Mouse (Mus musculus) naive thymus-derived CD4-positive, alpha-beta T cell, adult 2 months (primary cell): ENCODE data around the gene Cflar.

Source experiments
- DNase-seq: peaks from one replicate; pipeline ENCODE4 v3.0.0-alpha.2; 2011; ENCODE audit warnings: low read depth

Gene Cflar

DNA sequence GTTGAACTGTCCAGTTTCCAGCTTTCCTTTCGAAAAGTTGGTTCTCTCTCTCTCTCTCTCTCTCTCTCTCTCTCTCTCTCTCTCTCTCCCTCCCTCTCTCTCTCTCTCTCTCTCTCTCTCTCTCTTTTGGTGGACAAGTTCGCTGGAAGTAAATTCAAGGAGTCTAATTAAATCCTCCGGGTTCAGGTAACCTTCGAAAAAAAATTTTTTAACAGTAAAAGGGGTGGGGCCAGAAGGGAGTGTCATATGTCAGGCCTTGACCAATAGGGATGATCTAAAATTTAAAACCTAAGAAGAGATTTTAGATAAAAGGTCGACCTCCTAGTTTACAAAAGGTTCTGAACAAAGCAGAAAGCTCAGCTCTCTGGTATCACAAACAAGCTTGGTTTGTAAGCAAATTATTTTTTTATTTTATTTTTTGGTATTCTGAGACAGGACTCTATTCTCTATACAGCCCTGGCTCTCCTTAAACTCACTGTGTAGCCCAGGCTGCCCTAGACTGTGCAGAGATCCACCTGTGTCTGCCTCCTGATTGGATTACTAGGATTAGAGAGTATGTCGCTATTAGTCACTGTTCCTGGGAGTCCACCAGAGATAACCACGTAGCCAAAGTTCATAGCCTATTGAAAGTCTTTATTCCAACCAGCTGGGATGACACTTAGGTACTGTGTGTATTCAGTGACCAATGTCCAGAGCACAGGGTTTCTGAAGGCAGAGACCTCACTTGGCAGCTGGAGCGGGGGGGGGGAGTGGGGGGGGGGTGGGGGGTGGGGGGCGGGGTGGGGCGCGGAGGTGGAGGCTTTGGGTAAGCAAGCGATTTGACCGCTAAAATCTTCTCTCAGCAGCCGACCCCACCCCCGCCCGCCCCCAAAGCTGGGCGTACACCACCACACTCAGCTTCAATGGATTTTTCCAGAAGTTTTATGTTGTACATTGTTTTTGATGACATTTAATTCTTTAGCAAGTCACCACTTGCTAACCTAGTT is 1.1 kb downstream of the Cflar start:
- peak; percentile 86 for DNase-seq

DNA sequence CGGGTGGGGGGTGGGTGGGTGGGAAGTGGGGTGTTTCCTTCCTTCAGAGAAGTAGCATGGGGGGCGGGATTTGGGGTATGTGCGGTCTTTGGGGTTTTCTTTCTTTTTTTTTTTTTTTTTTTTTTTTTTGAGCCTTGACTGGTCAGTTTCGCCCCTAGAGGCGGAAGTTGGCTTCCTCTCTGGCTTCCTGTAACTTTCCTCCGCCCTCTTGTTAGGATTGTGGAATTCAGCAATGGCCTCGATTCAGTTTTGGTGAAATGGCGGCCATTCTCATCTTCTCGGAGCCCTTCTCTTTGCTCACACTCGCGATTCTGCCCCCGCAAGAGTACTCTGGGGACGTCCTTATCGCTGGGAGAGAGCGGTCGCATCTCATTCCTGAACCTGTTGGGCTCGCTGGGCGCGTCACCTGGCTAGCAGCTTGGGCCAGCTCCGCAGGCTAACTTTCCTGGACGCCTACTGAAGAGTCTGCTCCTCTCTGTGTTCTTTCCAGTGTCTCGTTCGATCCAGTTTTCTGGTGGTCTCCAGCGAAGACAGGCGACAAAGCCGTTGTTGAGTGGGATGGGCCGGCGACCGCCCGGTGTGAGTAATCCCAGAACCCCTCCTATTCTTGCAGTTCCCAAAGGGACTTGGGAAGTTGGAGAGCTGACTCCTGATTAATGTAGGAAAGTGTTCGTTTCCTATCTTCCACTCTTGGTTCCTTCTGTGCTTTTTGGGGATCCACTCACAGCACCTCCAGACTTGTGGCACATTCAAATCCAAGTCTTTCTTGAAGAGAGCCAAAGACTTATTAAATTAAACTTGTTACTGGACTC is 2.0 kb downstream of the Cflar start:
- peak; percentile 64 for DNase-seq

DNA sequence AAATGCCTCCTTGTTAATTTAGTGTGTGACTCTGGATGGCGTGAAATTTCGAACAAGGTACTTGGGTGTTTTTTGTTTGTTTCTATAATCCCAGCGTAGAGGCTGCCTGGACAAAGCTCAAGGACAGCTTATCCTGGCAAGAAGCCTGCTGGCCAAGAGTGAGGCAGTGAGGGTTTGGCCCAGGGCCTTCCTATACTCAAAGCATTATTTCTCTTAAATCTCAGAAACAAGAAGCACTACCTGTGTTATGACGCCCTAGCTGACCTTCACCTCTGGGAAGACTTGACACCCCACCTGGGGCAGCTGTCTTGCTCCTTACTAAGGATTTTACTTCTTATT is 2.6 kb downstream of the Cflar start:
- DNase-seq = no peak

DNA sequence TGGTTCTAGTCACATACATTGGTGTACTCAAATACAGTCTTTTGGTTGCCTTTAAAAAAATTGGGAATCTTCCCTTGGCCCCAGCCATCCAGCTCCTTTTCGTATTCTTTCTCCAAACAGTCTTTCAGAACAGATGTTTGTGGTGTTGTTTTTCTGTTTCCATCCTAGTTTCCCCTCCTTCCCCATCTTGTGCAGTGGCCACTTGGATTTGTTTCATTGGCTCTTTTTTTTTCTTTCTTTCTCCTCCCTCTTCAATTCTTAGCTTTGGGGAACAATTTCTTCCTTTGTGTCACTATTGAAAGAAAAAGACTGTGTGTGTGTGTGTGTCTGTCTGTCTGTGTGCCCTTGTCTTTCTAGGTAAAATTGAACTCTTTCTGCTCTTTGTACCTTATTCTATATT is 3.1 kb downstream of the Cflar start:
- no peak for DNase-seq

DNA sequence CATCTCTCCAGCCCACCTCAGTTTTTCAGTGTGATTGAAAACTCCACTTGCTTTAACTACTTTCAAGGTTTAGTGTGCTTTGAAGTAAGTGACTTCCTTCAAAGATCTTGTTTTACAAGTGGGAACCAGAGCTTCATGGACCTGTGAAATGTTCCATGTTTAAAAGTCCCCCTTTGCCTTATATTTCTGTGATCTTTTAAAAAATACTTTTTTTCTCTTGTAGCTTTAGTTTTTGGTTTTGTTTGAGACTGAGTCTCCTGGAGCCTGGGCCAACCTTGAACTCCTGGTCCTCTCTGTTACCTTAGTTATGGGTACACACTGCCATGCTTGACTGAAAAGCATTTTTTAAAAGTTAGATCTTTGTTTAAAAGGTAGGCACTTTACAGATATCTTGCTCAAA is 4.2 kb downstream of the Cflar start:
- peak; percentile 56 for DNase-seq

DNA sequence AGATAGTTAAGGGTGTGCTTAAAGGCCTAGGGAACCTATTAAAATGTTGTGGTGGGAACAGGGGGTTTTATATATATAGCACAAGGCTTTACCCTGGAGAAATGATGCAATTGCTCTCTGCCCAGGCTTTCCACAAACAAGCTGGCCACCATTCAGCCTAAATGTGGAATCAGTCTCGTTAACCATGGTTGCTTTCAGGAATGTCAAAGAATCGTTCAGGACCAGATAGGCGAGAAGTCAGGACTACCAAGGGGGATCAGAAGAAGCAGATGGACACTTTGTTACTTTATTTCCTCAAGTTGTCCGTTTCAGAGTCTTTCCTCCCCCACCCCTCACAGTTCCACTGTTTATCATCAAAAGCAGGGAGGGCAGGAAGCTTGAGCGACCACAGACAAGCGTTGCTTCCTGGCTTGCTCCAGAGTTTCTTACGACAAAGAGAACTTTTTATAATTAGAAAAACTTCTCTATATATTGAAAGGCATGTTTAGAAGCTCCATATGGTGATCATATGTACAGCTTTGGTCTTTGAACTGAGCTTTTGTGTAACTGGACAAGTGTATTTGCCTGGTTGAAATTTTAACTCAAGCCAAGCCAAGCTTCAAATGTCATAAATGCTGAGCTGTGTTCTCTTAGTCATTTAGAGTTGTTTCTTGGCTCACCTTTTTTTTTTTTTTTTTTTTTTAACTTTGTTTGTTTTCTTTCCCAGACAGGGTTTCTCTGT is 5.0 kb downstream of the Cflar start:
- DNase-seq = peak; percentile 62

DNA sequence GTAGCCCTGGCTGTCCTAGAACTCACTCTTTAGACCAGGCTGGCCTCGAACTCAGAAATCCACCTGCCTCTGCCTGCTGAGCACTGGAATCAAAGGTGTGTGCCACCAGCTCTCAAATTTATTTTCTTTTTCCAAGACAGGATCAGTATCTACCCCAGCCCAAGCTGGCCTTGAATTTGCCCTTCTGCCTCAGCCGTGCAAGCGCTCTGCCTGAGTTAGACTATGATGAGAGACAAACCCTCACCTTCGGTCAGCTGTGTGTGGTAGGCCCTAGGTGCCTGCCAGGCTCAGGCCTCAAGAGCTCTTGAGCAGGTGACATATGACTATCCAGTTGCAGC is 5.5 kb downstream of the Cflar start:
- DNase-seq = peak; percentile 25

DNA sequence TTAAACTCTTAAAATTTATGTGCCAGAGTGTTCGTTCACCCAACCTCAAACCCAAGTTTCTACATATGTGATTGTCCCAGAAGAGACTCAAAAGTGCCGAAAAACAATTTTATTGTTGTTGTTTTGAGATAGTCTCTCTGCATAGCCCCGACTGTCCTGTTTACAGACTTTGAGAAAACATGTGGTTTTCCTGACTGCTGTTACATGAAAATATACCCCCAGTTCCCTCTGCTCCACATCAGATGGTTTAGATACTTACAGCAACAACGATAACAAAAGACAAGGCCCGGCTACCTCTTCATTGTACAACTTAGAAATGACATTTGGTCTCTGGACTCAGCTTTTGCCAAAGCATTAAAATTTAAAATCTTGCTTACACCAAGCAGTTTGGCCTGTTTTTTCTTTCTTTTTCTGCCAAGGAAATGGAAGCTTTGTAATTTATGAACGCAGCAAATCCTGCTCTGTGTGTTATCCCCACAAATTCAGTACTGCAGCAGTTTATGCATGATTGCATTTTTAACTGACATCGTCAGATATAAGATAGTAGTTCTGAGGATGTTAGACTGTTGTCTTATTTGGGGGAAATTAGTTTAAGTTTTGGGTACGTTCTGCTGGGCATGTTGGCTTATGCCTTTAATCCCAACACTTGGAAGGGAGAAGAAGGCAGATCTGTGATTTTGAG is 6.4 kb downstream of the Cflar start:
- peak; percentile 17 for DNase-seq

DNA sequence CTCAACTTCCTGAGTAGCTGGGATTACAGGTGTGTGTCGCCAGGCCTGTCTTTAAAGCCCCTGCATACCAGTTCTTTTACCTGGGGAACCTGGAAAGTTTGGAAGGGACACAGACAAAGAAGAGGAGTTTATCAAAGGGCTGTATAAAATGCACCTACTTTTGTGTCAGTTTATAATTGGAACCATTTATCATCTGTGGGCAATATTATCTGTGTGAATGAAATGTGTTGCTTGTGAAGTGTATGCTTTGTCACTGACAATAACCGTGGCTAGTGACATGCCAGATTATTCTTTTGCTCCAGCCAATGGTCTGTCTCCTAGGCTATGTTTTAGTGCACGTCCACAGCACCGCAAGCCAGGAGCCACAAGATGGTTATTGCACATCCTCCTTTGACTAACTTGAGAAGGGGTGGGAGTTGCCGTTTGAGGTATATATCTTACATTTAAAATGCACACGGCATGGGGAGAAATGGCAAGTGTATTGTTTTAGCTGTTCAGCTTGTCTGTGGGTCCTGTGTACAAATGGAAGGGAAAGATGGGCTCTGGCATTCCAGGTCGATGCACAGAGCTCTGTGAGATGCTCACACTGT is 8.1 kb downstream of the Cflar start:
- DNase-seq = peak; percentile 51

DNA sequence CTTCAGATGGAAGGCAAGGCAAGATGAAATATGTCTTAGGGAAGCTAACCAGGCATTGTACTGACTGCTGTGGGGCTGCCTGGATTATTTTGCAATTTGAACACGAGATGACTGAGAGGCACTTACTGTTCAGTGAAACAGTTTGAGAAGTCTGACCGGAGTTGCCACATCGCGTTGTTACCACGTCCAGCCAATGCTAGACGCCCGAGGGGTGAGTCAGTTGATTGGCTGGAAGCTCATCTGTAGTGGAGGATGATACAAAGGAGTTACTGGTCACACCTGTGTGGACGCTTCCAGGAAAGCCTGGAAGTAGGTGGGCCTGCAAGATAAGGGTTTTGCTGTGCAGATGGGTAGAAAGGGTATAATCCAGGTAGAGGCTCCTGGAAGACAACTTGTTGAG is 8.8 kb downstream of the Cflar start:
- DNase-seq = peak; percentile 30

DNA sequence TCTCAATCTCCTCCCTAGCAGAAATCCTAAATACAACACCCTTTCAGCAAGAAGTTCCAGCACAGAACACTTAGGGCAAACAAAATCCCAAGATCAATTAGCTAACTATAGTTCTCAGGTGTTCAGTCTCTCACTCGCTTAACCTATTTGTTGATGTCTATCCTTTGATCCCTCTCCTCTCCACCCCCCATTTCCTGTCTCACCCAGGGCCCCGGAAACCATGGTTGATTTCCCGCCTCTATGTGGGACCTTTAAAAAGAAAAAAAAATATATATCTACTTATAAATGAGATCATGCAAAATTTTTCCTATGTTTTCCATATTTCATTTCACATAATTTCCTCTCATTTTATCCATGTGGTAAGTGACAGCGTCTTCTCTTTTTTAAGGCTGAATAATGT is 9.7 kb downstream of the Cflar start:
- peak; percentile 78 for DNase-seq

DNA sequence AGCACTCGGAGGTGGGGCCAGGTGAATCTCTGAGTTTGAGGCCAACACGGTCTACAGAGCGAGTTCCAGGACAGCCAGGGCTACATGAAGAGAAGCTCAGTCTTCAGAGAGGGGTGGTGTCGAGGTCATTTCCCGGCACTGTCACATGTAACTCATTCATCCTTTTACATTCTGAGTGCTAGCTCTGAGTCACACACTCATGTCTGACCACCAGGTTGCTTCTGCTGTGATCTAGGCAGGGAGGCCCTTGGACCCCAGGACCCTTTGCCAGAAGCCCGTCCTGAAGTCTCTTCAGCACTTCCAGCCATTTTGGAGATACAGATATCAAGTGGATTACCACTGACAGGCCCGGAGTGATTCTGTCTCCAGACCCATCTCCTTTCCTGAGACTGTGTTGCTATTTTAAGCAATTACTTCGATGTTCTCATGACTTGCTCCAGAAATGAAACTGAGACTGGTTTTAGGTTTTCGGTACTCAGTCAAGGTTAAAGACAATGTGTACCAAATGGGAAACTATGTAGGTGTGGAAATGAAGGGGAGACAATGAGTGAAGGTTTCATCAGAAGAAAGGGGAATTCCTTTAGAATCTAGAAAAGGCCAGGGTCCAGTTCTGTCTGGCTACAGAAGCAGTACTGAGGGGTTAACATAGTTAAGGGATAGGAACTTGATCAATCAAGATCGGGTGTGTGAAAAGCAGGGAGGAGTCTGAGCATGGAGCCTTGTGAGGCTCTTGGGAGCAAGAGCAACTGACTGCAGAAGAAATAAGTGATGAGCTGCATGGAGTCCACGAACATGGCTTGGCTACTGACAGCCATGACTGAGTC is 11.0 kb downstream of the Cflar start:
- peak; percentile 50 for DNase-seq

DNA sequence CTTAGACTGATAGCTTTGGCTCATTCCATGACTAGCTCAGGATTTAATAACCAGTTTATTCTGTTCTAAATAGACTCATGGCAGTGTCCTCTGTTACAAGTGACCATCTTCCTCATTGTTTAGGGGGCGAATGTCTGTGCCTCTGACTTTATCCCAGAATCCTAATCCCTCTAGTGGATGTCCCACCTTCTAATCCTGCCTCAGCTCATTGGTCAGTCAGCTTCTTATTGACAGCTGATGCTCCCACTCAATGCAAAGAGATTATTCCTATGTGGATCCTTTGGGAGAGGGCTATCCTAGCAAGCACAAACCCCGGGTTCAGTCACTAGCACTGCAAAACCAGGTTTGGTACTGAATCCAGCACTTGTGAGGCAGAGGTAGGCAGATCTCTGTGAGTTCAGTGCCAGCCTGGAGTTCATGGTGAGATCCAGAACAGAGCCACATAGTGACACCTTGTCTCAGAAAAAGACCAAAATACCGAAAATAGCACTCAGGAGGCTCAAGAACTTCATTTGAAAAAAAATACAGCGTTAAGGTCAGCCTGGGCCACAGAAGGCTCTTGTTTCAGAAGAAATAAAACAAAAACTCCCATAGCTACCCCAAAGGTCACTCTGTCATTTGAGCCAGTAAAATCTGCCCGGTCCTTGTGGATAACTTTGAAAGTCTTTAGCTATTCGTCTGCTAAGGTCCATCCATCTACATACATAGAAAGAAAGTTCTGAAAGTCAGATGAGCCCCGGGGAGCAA is 11.9 kb downstream of the Cflar start:
- DNase-seq = no peak

DNA sequence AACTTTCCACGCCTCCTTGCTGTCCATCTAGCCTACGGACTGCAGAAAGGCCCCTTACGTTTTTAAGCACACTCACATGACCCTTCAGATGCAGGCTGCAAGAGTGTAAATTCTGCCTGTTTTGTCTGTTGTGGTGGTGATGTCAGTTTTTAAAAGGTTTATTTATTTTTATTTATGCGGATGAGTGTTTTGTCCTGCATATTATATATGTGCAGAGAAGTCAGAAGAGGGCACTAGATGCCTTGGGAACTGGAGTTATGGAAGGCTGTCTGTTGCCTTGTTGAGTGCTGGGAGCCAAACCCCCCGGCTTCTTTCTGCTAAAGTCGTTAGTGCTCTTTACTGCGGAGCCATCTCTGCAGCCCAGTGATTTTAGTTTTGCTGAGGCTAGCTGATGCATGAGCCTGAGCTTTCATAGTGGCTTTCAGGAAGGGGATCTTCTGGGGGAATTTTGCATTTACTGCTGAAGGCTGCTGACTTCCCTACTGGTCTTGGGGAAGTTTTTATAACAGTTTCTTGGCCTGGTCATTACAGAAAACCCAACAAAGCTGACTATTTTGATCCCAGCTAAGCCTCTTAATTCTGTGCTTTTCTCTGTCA is 12.6 kb downstream of the Cflar start:
- DNase-seq = no peak

DNA sequence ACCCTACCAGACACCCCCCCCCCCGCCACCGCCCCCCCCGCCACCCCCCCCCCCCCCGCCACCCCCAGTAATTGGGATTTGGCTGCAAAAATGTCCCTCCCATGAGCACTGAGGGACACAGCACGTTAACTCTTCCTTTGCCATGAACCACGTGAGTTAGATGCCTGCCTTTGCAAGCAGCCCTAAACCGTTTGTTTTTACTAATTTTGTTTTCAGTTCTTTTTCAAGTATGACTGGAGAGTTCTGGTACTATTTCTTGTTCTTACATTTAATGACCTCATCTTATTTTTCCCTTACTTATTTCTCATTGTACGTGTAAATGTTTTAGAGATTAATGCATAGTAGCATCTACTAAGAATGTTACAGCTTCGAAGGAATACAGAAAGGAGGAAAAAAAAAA is 13.2 kb downstream of the Cflar start:
- DNase-seq = no peak

DNA sequence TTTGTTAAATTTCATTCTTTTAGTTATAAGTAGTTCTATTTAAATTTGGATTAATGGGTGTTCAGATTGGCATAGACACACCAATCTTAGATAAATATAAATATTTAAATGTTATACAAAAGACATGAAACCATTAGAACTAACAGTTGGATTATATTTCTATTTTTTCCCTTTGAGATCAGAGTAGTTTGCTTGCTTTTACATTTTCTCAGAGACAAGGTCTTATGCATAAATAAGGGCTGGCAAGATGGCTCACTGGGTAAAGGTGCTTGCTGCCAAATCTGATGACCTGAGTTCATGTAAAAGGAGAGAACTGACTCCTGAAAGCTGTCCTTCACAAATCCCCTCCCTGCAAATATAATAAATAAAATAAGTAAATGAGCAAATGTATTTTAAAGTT is 13.8 kb downstream of the Cflar start:
- DNase-seq = no peak

DNA sequence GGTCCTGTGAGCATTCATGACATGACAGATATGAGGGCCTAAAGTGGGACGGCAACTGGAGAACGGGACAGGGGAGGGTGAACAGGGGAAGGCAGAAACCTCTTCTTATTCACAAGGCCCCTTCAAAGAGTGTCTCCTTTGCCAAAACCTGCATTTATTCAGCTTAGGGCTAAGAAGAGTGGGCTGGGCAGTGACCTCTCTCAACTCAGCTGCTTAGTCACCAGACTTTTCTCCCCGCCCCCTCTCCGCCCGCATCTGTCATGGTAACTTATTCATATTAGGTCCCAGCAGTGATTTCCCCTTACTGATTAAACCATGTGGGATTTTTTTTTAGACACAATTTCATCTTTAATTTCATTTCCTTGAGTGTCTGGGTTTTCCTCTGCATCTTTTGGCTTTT is 14.5 kb downstream of the Cflar start:
- no peak for DNase-seq

DNA sequence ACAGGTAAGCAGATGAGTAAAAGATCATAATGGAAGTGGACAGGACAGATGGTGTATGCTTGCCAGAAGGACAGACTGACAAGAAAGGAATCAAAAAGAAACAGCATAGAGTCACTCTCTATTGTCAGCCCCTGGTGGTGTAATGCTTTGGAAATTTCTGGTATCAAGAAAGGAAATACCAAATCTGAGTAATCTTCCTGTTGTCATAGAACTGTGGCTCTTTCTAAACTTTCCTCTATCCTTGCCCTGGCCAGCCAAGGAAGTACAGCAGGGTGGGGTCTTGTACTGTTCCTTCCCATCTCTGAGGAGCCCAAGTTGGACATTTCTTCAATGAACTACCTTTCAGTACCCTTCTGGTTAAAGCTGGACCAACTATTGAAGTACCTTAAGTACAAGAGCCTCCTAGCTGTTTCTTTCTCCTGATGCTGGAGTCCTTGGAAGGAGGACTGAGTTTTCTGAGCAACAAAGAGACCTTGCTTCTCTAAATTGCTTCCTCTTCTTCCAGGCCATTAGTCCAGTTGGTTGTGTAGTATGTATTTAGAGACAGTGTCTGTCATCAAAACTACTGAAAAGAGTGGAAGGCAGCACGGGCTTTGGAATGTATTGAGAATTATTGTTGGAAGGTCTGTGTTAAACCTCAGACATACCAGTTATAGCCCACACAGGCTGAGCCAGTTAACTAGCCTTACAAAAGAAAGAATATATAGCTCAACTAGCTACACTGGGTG is 15.9 kb downstream of the Cflar start:
- peak; percentile 56 for DNase-seq
